Mouse (Mus musculus): ENCODE data around the gene Taf1a. TPM values are rescaled to one million over a fixed set of nuclear protein-coding genes. Genes with fewer than 3 reads are reported as not detected.
"Not testable (repeated sequence)": the region's sequence is repeated elsewhere in the genome, so short reads cannot be mapped to it uniquely, and the experiment has no call there.

The Taf1a gene
- polyA plus RNA-seq, 1 experiment from 2014 or later, result 14.8 TPM

- H3K27me3 ChIP-seq (ENCODE audit: control insufficient read depth, insufficient read depth, low read length); H3K36me3 ChIP-seq (ENCODE audit: control insufficient read depth, insufficient read depth, low read length); H3K4me3 ChIP-seq (ENCODE audit: low read depth, low read length); H3K4me2 ChIP-seq; H3K27ac ChIP-seq (ENCODE audit: low read depth, low read length); H3K9me3 ChIP-seq (replicated peaks; ENCODE audit: control insufficient read depth, low read length); H3K4me1 ChIP-seq (ENCODE audit: control insufficient read depth, insufficient read depth, low read length); ATAC-seq (replicated peaks; ENCODE audit: insufficient number of reproducible peaks, low FRiP score, low TSS enrichment); H3K9ac ChIP-seq (ENCODE audit: low read depth, low read length): not testable (repeated sequence)
- 88% methylated on average over 3 of the region's 3 CpGs for WGBS (ENCODE audit: insufficient replicate concordance)
These were observed 9.4 kb upstream of the Taf1a start for GRCm38 (mm10) chr1:183379376-183379775.

- 73% methylated on average over 5 of the region's 5 CpGs for WGBS (ENCODE audit: insufficient replicate concordance)
- H3K9me3 ChIP-seq (replicated peaks; ENCODE audit: control insufficient read depth, low read length), result no peaks in the 10 kb centered on the region
- no peaks in the 10 kb centered on the region for H3K4me1 ChIP-seq (ENCODE audit: control insufficient read depth, insufficient read depth, low read length)
- no peak overlapping the region for H3K9ac ChIP-seq (ENCODE audit: low read depth, low read length)
- H3K27me3 ChIP-seq (ENCODE audit: control insufficient read depth, insufficient read depth, low read length), result 0 out of 2 replicates have a peak, but pooled peaks cover 2% of the 10 kb centered on the region
- ATAC-seq (replicated peaks; ENCODE audit: insufficient number of reproducible peaks, low FRiP score, low TSS enrichment), result no peak
- no peaks in the 10 kb centered on the region for H3K36me3 ChIP-seq (ENCODE audit: control insufficient read depth, insufficient read depth, low read length)
- no peak overlapping the region for H3K27ac ChIP-seq (ENCODE audit: low read depth, low read length)
- H3K4me2 ChIP-seq, result no peak overlapping the region
- H3K4me3 ChIP-seq (ENCODE audit: low read depth, low read length), result no peak overlapping the region
These were observed 7.0 kb upstream of the Taf1a start for GRCm38 (mm10) chr1:183381816-183382215.

- 0 out of 2 replicates have a peak, but pooled peaks cover 2% of the 10 kb centered on the region for H3K27me3 ChIP-seq (ENCODE audit: control insufficient read depth, insufficient read depth, low read length)
- WGBS (ENCODE audit: insufficient replicate concordance), result 92% methylated on average over 2 of the region's 2 CpGs
- H3K4me1 ChIP-seq (ENCODE audit: control insufficient read depth, insufficient read depth, low read length), result no peaks in the 10 kb centered on the region
- H3K4me2 ChIP-seq, result no peak overlapping the region
- no peak overlapping the region for H3K4me3 ChIP-seq (ENCODE audit: low read depth, low read length)
- H3K27ac ChIP-seq (ENCODE audit: low read depth, low read length), result no peak overlapping the region
- H3K9me3 ChIP-seq (replicated peaks; ENCODE audit: control insufficient read depth, low read length), result no peaks in the 10 kb centered on the region
- H3K36me3 ChIP-seq (ENCODE audit: control insufficient read depth, insufficient read depth, low read length), result no peaks in the 10 kb centered on the region
- no peak overlapping the region for H3K9ac ChIP-seq (ENCODE audit: low read depth, low read length)
- no peak for ATAC-seq (replicated peaks; ENCODE audit: insufficient number of reproducible peaks, low FRiP score, low TSS enrichment)
These were observed 6.2 kb upstream of the Taf1a start for GRCm38 (mm10) chr1:183382621-183383020.

GRCm38 (mm10) chr1:183387421-183387820 lies 1.4 kb upstream of the Taf1a start:
- not testable (repeated sequence) for H3K4me3 ChIP-seq (ENCODE audit: low read depth, low read length); H3K27me3 ChIP-seq (ENCODE audit: control insufficient read depth, insufficient read depth, low read length); ATAC-seq (replicated peaks; ENCODE audit: insufficient number of reproducible peaks, low FRiP score, low TSS enrichment); H3K36me3 ChIP-seq (ENCODE audit: control insufficient read depth, insufficient read depth, low read length); H3K4me1 ChIP-seq (ENCODE audit: control insufficient read depth, insufficient read depth, low read length); H3K27ac ChIP-seq (ENCODE audit: low read depth, low read length); H3K4me2 ChIP-seq; H3K9ac ChIP-seq (ENCODE audit: low read depth, low read length); H3K9me3 ChIP-seq (replicated peaks; ENCODE audit: control insufficient read depth, low read length)
- 87% methylated on average over 3 of the region's 3 CpGs for WGBS (ENCODE audit: insufficient replicate concordance)

- no peaks in the 10 kb centered on the region for H3K9me3 ChIP-seq (replicated peaks; ENCODE audit: control insufficient read depth, low read length)
- no peak overlapping the region for H3K4me2 ChIP-seq
- H3K4me3 ChIP-seq (ENCODE audit: low read depth, low read length), result no peak overlapping the region
- H3K27ac ChIP-seq (ENCODE audit: low read depth, low read length), result no peak overlapping the region
- ATAC-seq (replicated peaks; ENCODE audit: insufficient number of reproducible peaks, low FRiP score, low TSS enrichment), result no peak
- WGBS (ENCODE audit: insufficient replicate concordance), result 86% methylated on average over 3 of the region's 3 CpGs
- no peak overlapping the region for H3K9ac ChIP-seq (ENCODE audit: low read depth, low read length)
- no peaks in the 10 kb centered on the region for H3K27me3 ChIP-seq (ENCODE audit: control insufficient read depth, insufficient read depth, low read length)
- H3K36me3 ChIP-seq (ENCODE audit: control insufficient read depth, insufficient read depth, low read length), result peaks cover 32% of the 10 kb centered on the region
- no peaks in the 10 kb centered on the region for H3K4me1 ChIP-seq (ENCODE audit: control insufficient read depth, insufficient read depth, low read length)
These were observed 14.6 kb downstream of the Taf1a start for GRCm38 (mm10) chr1:183403396-183403795.

- no peaks in the 10 kb centered on the region for H3K27me3 ChIP-seq (ENCODE audit: control insufficient read depth, insufficient read depth, low read length)
- H3K27ac ChIP-seq (ENCODE audit: low read depth, low read length), result no peak overlapping the region
- no peaks in the 10 kb centered on the region for H3K4me1 ChIP-seq (ENCODE audit: control insufficient read depth, insufficient read depth, low read length)
- H3K9me3 ChIP-seq (replicated peaks; ENCODE audit: control insufficient read depth, low read length), result no peaks in the 10 kb centered on the region
- H3K4me2 ChIP-seq, result no peak overlapping the region
- no peak for ATAC-seq (replicated peaks; ENCODE audit: insufficient number of reproducible peaks, low FRiP score, low TSS enrichment)
- peaks cover 16% of the 10 kb centered on the region for H3K36me3 ChIP-seq (ENCODE audit: control insufficient read depth, insufficient read depth, low read length)
- no peak overlapping the region for H3K4me3 ChIP-seq (ENCODE audit: low read depth, low read length)
- WGBS (ENCODE audit: insufficient replicate concordance), result 84% methylated on average over 15 of the region's 15 CpGs
- H3K9ac ChIP-seq (ENCODE audit: low read depth, low read length), result no peak overlapping the region
These were observed 25.4 kb downstream of the Taf1a start for GRCm38 (mm10) chr1:183414081-183414727.

- ATAC-seq (replicated peaks; ENCODE audit: insufficient number of reproducible peaks, low FRiP score, low TSS enrichment), result no peak
- Histone ChIP-seq H3K36me3 (ENCODE audit: control insufficient read depth, insufficient read depth, low read length) (no peaks in the 10 kb centered on the region), H3K4me1 (ENCODE audit: control insufficient read depth, insufficient read depth, low read length) (no peaks in the 10 kb centered on the region), H3K4me2 (no peak within 1 kb of the TSS), H3K27ac (ENCODE audit: low read depth, low read length) (no peak within 1 kb of the TSS), H3K27me3 (ENCODE audit: control insufficient read depth, insufficient read depth, low read length) (no peaks in the 10 kb centered on the region), H3K9me3 (replicated peaks; ENCODE audit: control insufficient read depth, low read length) (no peaks in the 10 kb centered on the region), H3K4me3 (ENCODE audit: low read depth, low read length) (no peak within 1 kb of the TSS), H3K9ac (ENCODE audit: low read depth, low read length) (no peak within 1 kb of the TSS)
- WGBS (ENCODE audit: insufficient replicate concordance), result 69% methylated on average over 12 of the region's 12 CpGs
These were observed 29.1 kb downstream of the Taf1a start, which contains the start of gene Hhipl2 for GRCm38 (mm10) chr1:183417873-183418272. TSS of gene Hhipl2 (plus strand) at chr1:183418215.

- WGBS (ENCODE audit: insufficient replicate concordance), result 91% methylated on average over 7 of the region's 7 CpGs
- no peak overlapping the region for H3K4me2 ChIP-seq
- no peaks in the 10 kb centered on the region for H3K27me3 ChIP-seq (ENCODE audit: control insufficient read depth, insufficient read depth, low read length)
- H3K27ac ChIP-seq (ENCODE audit: low read depth, low read length), result no peak overlapping the region
- ATAC-seq (replicated peaks; ENCODE audit: insufficient number of reproducible peaks, low FRiP score, low TSS enrichment), result no peak
- H3K9ac ChIP-seq (ENCODE audit: low read depth, low read length), result no peak overlapping the region
- no peak overlapping the region for H3K4me3 ChIP-seq (ENCODE audit: low read depth, low read length)
- H3K9me3 ChIP-seq (replicated peaks; ENCODE audit: control insufficient read depth, low read length), result no peaks in the 10 kb centered on the region
- no peaks in the 10 kb centered on the region for H3K4me1 ChIP-seq (ENCODE audit: control insufficient read depth, insufficient read depth, low read length)
- no peaks in the 10 kb centered on the region for H3K36me3 ChIP-seq (ENCODE audit: control insufficient read depth, insufficient read depth, low read length)
These were observed 31.0 kb downstream of the Taf1a start for GRCm38 (mm10) chr1:183419741-183420140.

GRCm38 (mm10) chr1:183420296-183420695 lies 31.5 kb downstream of the Taf1a start:
- H3K27ac ChIP-seq (ENCODE audit: low read depth, low read length), result no peak overlapping the region
- no peaks in the 10 kb centered on the region for H3K9me3 ChIP-seq (replicated peaks; ENCODE audit: control insufficient read depth, low read length)
- ATAC-seq (replicated peaks; ENCODE audit: insufficient number of reproducible peaks, low FRiP score, low TSS enrichment), result no peak
- no peaks in the 10 kb centered on the region for H3K36me3 ChIP-seq (ENCODE audit: control insufficient read depth, insufficient read depth, low read length)
- H3K4me2 ChIP-seq, result no peak overlapping the region
- no peak overlapping the region for H3K9ac ChIP-seq (ENCODE audit: low read depth, low read length)
- H3K4me1 ChIP-seq (ENCODE audit: control insufficient read depth, insufficient read depth, low read length), result no peaks in the 10 kb centered on the region
- no peak overlapping the region for H3K4me3 ChIP-seq (ENCODE audit: low read depth, low read length)
- H3K27me3 ChIP-seq (ENCODE audit: control insufficient read depth, insufficient read depth, low read length), result no peaks in the 10 kb centered on the region
- WGBS (ENCODE audit: insufficient replicate concordance), result 86% methylated on average over 10 of the region's 10 CpGs

Measured in heart, embryonic 11.5 days (tissue).